Mouse (Mus musculus): ENCODE data around the gene Rangap1. TPM values are rescaled to one million over a fixed set of nuclear protein-coding genes. Genes with fewer than 3 reads are reported as not detected.
"Not testable (repeated sequence)": the region's sequence is repeated elsewhere in the genome, so short reads cannot be mapped to it uniquely, and the experiment has no call there.

Gene Rangap1
- polyA plus RNA-seq, 1 experiment = 158 TPM

DNA sequence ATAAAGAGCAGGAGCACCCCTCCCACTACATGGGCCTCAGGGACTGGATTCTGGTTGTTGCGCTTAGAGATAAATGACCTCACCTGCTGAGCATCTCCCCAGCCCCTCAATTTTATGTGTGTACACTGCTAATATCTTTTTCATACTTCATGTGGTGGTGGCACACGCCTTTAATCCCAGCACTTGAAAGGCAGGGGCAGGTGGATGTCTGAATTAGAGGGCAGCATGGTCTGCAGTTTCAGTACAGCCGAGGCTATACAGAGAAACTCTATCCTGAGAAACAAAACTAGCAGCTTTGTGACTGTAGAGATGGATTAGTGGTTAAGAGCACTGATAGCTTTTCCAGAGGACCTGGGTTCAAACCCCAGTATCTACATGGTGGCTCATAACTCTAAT, 42.2 kb downstream of the Rangap1 start:
- Histone ChIP-seq H3K27me3 (ENCODE audit: control insufficient read depth, insufficient read depth, low read length, poor library complexity, severe bottlenecking) (no peaks in the 10 kb centered on the region), H3K36me3 (ENCODE audit: control insufficient read depth, insufficient read depth, low read length, poor library complexity, severe bottlenecking) (peaks cover 39% of the 10 kb centered on the region), H3K4me1 (ENCODE audit: control insufficient read depth, insufficient read depth, low read length) (no peaks in the 10 kb centered on the region), H3K9me3 (replicated peaks; ENCODE audit: control insufficient read depth, insufficient read depth, low read length, poor library complexity, severe bottlenecking) (no peaks in the 10 kb centered on the region), H3K9ac (ENCODE audit: low read depth, poor library complexity, severe bottlenecking) (no peak overlapping the region), H3K27ac (ENCODE audit: insufficient read depth, low read length) (no peak overlapping the region), H3K4me3 (ENCODE audit: low read depth, low read length) (no peak overlapping the region)
- TF ChIP-seq EP300 (IDR thresholded peaks at IDR 0.05; ENCODE audit: insufficient read depth, low read depth, low read length) = no peak
- no peak for TF ChIP-seq CTCF (IDR thresholded peaks at IDR 0.05; ENCODE audit: low read depth, low read length)
- no peak for TF ChIP-seq POLR2A (IDR thresholded peaks at IDR 0.05; ENCODE audit: insufficient read depth, low read length)

DNA sequence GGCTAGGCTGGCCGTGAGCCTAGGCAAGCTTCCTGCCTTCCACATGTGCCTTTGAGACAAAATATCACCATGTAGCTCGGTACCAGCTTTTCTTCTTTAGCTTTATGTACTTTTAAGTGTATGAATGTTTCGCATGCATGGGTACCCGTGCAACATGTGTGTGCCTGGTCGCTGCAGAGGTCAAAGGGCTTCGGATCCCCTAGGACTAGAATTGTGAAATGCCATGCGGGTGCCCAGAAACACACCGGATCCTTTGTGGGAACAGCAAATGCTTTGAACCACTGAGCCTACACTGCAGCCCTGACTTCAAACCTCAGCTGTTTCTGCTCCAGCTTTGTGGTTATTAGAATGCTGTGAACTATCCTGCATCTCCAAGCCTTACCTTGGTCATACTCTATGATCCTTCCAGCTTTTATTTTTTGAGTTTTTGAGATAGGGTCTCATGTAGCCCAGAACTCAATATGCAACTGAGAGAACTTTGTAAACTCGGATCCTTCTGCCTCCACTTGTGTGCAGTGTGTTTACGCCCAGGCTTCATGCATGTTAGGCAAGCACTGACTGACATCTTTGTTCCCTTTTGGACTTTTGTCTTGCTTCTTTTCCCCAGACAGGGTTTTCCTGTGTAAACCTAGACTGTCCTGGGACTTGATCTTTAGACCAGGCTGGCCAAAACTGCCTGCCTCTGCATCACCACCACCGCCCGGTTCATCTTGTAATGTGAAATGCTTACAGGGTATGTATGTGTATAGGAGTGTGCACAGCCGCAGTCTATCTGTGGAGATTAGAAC, 42.8 kb downstream of the Rangap1 start:
- Histone ChIP-seq H3K36me3 (ENCODE audit: control insufficient read depth, insufficient read depth, low read length, poor library complexity, severe bottlenecking) (peaks cover 35% of the 10 kb centered on the region), H3K9me3 (replicated peaks; ENCODE audit: control insufficient read depth, insufficient read depth, low read length, poor library complexity, severe bottlenecking) (no peaks in the 10 kb centered on the region), H3K27ac (ENCODE audit: insufficient read depth, low read length) (no peak overlapping the region), H3K4me1 (ENCODE audit: control insufficient read depth, insufficient read depth, low read length) (no peaks in the 10 kb centered on the region), H3K9ac (ENCODE audit: low read depth, poor library complexity, severe bottlenecking) (no peak overlapping the region), H3K4me3 (ENCODE audit: low read depth, low read length) (no peak overlapping the region), H3K27me3 (ENCODE audit: control insufficient read depth, insufficient read depth, low read length, poor library complexity, severe bottlenecking) (no peaks in the 10 kb centered on the region)
- TF ChIP-seq CTCF (IDR thresholded peaks at IDR 0.05; ENCODE audit: low read depth, low read length) (no peak), POLR2A (IDR thresholded peaks at IDR 0.05; ENCODE audit: insufficient read depth, low read length) (no peak), EP300 (IDR thresholded peaks at IDR 0.05; ENCODE audit: insufficient read depth, low read depth, low read length) (no peak)

DNA sequence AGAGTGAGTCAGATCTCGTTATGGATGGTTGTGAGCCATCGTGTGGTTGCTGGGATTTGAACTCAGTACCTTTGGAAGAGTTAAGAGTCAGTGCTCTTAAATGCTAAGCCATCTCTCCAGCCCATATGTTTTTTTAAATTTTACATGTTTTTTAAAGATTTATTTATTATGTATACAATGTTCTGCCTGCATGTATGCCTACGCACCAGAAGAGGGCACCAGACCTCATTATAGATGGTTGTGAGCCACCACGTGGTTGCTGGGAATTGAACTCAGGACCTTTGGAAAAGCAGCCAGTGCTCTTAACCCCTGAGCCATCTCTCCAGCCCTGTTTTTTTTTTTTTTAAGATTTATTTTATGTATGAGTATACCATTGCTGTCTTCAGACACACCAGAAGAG, 44.0 kb downstream of the Rangap1 start:
- not testable (repeated sequence) for H3K4me1 ChIP-seq (ENCODE audit: control insufficient read depth, insufficient read depth, low read length); H3K27me3 ChIP-seq (ENCODE audit: control insufficient read depth, insufficient read depth, low read length, poor library complexity, severe bottlenecking); H3K4me3 ChIP-seq (ENCODE audit: low read depth, low read length); H3K9ac ChIP-seq (ENCODE audit: low read depth, poor library complexity, severe bottlenecking); H3K27ac ChIP-seq (ENCODE audit: insufficient read depth, low read length); H3K9me3 ChIP-seq (replicated peaks; ENCODE audit: control insufficient read depth, insufficient read depth, low read length, poor library complexity, severe bottlenecking)
- peak; percentile 13 for TF ChIP-seq CTCF (IDR thresholded peaks at IDR 0.05; ENCODE audit: low read depth, low read length)
- peaks cover 26% of the 10 kb centered on the region for H3K36me3 ChIP-seq (ENCODE audit: control insufficient read depth, insufficient read depth, low read length, poor library complexity, severe bottlenecking)

DNA sequence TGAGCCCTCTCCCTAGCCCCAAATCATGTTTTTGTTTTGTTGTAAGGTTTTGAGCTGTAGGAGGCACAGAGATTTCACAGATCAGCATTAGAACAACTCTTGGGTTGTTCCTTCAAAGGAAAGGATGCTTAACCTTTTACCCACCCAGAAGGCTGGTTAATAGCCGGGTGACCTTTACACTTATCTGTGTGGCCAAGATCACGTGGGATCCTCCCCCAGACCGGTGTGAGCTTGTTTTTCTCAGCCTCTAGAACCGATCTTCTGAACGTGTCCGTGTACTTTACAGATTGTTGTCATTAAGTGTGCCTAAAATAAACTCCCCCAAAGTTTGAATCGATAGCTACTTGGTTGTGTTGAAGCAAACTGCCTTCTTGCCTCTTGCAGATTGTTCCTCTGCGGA, 44.7 kb downstream of the Rangap1 start:
- no peaks in the 10 kb centered on the region for H3K4me1 ChIP-seq (ENCODE audit: control insufficient read depth, insufficient read depth, low read length)
- H3K9me3 ChIP-seq (replicated peaks; ENCODE audit: control insufficient read depth, insufficient read depth, low read length, poor library complexity, severe bottlenecking) = no peaks in the 10 kb centered on the region
- TF ChIP-seq EP300 (IDR thresholded peaks at IDR 0.05; ENCODE audit: insufficient read depth, low read depth, low read length) = 0 out of 2 replicates have a peak, but pooled peaks have one; percentile 15
- no peak for TF ChIP-seq POLR2A (IDR thresholded peaks at IDR 0.05; ENCODE audit: insufficient read depth, low read length)
- TF ChIP-seq CTCF (IDR thresholded peaks at IDR 0.05; ENCODE audit: low read depth, low read length) = no peak
- no peak overlapping the region for H3K4me3 ChIP-seq (ENCODE audit: low read depth, low read length)
- H3K36me3 ChIP-seq (ENCODE audit: control insufficient read depth, insufficient read depth, low read length, poor library complexity, severe bottlenecking) = peaks cover 19% of the 10 kb centered on the region
- H3K9ac ChIP-seq (ENCODE audit: low read depth, poor library complexity, severe bottlenecking) = no peak overlapping the region
- H3K27ac ChIP-seq (ENCODE audit: insufficient read depth, low read length) = peak overlapping the region; percentile 73
- H3K27me3 ChIP-seq (ENCODE audit: control insufficient read depth, insufficient read depth, low read length, poor library complexity, severe bottlenecking) = no peaks in the 10 kb centered on the region

DNA sequence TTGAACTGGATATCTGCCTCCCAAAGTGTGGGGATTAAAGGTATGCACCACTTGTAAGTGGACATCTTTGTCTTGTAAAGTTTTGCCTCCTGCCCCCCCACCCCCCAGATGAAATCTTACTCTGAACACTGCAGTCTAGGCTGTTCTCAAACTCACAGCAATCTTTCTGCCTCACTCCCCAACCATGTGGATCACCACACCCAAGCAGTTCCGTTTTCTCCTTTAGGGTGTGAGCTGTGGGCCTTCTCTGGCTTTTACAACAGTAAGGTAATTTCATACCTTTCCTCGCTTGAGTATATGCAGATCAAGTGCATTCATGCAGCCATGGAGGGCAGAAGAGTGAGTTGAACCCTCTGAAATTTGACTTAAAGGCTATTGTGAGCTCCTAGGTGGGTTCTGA, 45.2 kb downstream of the Rangap1 start:
- H3K9me3 ChIP-seq (replicated peaks; ENCODE audit: control insufficient read depth, insufficient read depth, low read length, poor library complexity, severe bottlenecking) = no peaks in the 10 kb centered on the region
- no peak overlapping the region for H3K9ac ChIP-seq (ENCODE audit: low read depth, poor library complexity, severe bottlenecking)
- H3K27ac ChIP-seq (ENCODE audit: insufficient read depth, low read length) = peak overlapping the region; percentile 73
- H3K27me3 ChIP-seq (ENCODE audit: control insufficient read depth, insufficient read depth, low read length, poor library complexity, severe bottlenecking) = no peaks in the 10 kb centered on the region
- no peak overlapping the region for H3K4me3 ChIP-seq (ENCODE audit: low read depth, low read length)
- TF ChIP-seq EP300 (IDR thresholded peaks at IDR 0.05; ENCODE audit: insufficient read depth, low read depth, low read length) (no peak), POLR2A (IDR thresholded peaks at IDR 0.05; ENCODE audit: insufficient read depth, low read length) (no peak), CTCF (IDR thresholded peaks at IDR 0.05; ENCODE audit: low read depth, low read length) (no peak)
- H3K36me3 ChIP-seq (ENCODE audit: control insufficient read depth, insufficient read depth, low read length, poor library complexity, severe bottlenecking) = peaks cover 14% of the 10 kb centered on the region
- no peaks in the 10 kb centered on the region for H3K4me1 ChIP-seq (ENCODE audit: control insufficient read depth, insufficient read depth, low read length)

DNA sequence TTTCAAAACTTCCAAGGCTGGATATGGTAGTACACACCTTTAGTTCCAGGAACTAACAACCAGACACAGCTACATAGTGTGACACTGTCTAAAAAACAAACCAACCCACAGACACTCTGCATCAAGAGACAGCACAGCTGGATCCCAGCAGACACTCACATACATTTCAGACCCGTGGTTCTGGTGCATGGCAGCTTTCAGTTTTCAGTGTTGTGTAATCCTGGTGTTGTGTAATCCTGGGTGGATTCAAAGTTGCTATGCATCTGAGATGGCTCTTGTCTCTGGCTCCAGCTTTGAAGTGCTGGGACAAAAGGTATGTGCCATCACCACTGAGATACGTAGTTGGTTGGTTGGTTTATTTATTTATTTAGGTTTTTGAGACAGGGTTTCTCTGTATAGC, 46.8 kb downstream of the Rangap1 start:
- Histone ChIP-seq H3K9me3 (replicated peaks; ENCODE audit: control insufficient read depth, insufficient read depth, low read length, poor library complexity, severe bottlenecking) (no peaks in the 10 kb centered on the region), H3K4me3 (ENCODE audit: low read depth, low read length) (no peak overlapping the region), H3K36me3 (ENCODE audit: control insufficient read depth, insufficient read depth, low read length, poor library complexity, severe bottlenecking) (0 out of 2 replicates have a peak, but pooled peaks cover 3% of the 10 kb centered on the region), H3K9ac (ENCODE audit: low read depth, poor library complexity, severe bottlenecking) (no peak overlapping the region), H3K27me3 (ENCODE audit: control insufficient read depth, insufficient read depth, low read length, poor library complexity, severe bottlenecking) (no peaks in the 10 kb centered on the region), H3K27ac (ENCODE audit: insufficient read depth, low read length) (no peak overlapping the region), H3K4me1 (ENCODE audit: control insufficient read depth, insufficient read depth, low read length) (no peaks in the 10 kb centered on the region)
- no peak for TF ChIP-seq EP300 (IDR thresholded peaks at IDR 0.05; ENCODE audit: insufficient read depth, low read depth, low read length)
- no peak for TF ChIP-seq CTCF (IDR thresholded peaks at IDR 0.05; ENCODE audit: low read depth, low read length)
- no peak for TF ChIP-seq POLR2A (IDR thresholded peaks at IDR 0.05; ENCODE audit: insufficient read depth, low read length)
